Mouse (Mus musculus) liver, embryonic 14.5 days (tissue): ENCODE data around the gene Gm10959. TPM values are rescaled to one million over a fixed set of nuclear protein-coding genes. Genes with fewer than 3 reads are reported as not detected.

Experiments used
- ATAC-seq: fragments of 200-750 bp; cut with Nextera tagmentation; 2 replicates; pipeline ENCODE4 v1.8.0; 2017; ENCODE audit warnings: moderate number of reproducible peaks, mild to moderate bottlenecking, moderate library complexity; ENCODE audit not compliant: insufficient read depth
- DNase-seq, 3 experiments: peaks; one replicate each; pipeline ENCODE4 v3.0.0-alpha.2; 2012 to 2013; ENCODE audit warnings: low read depth in 3 of 3, low spot score in 3 of 3
- H3K27ac ChIP-seq: fragments of 300-500 bp; sonication (generic); 2 replicates; pipeline ENCODE4 v1.5.1; 2014; ENCODE audit warnings: moderate library complexity, mild to moderate bottlenecking, control low read depth, inconsistent platforms
- H3K27me3 ChIP-seq: fragments of 300-500 bp; sonication (generic); 2 replicates; pipeline ENCODE4 v1.6.1; 2014; ENCODE audit warnings: mild to moderate bottlenecking, low read length, moderate library complexity; ENCODE audit not compliant: control insufficient read depth, insufficient read depth
- H3K36me3 ChIP-seq: fragments of 300-500 bp; sonication (generic); replicated peaks from 2 replicates; pipeline ENCODE4 v1.6.1; 2014; ENCODE audit warnings: low read depth; ENCODE audit not compliant: control insufficient read depth, insufficient read depth
- H3K4me1 ChIP-seq, 2 experiments: fragments of 200-500 bp in 1 of 2; fragments of 300-500 bp in 1 of 2; sonication (generic) in 1 of 2; replicated peaks; 2 replicates each; pipeline ENCODE4 v1.6.1; 2012 to 2014; ENCODE audit warnings: antibody characterized with exemption in 1 of 2, inconsistent platforms in 1 of 2, low read length in 1 of 2; ENCODE audit not compliant: control insufficient read depth in 2 of 2, insufficient read depth in 2 of 2
- H3K4me2 ChIP-seq: fragments of 300-500 bp; sonication (generic); 2 replicates; pipeline ENCODE4 v1.6.1; 2014; ENCODE audit warnings: low read depth, mild to moderate bottlenecking, control low read depth, moderate library complexity
- H3K4me3 ChIP-seq, 2 experiments: fragments of 200-500 bp in 1 of 2; fragments of 300-500 bp in 1 of 2; sonication (generic) in 1 of 2; 2 replicates each; pipeline ENCODE4 v1.5.1; 2012 to 2014; ENCODE audit warnings: low read depth in 2 of 2, low read length in 2 of 2, mild to moderate bottlenecking in 2 of 2, control low read depth in 1 of 2, inconsistent platforms in 1 of 2, moderate library complexity in 1 of 2; ENCODE audit not compliant: insufficient read depth in 1 of 2
- H3K9ac ChIP-seq: fragments of 300-500 bp; sonication (generic); replicated peaks from 2 replicates; pipeline ENCODE4 v1.6.1; 2014; ENCODE audit warnings: mild to moderate bottlenecking, control low read depth, moderate library complexity
- H3K9me3 ChIP-seq: fragments of 300-500 bp; sonication (generic); 2 replicates; pipeline ENCODE4 v1.6.1; 2016; ENCODE audit warnings: low read length, mixed read lengths; ENCODE audit not compliant: control insufficient read depth
- CTCF ChIP-seq: IDR thresholded peaks from 2 replicates; pipeline ENCODE4 v1.5.1; 2016; ENCODE audit warnings: antibody characterized with exemption, low read depth, control low read depth
- EP300 ChIP-seq: IDR thresholded peaks from 2 replicates; pipeline ENCODE4 v1.6.1; 2016; ENCODE audit warnings: antibody characterized with exemption, low read depth
- WGBS: fragments of 180-500 bp; shearing (Covaris S2); extraction: QIAGEN DNeasy Blood & Tissue Kit; methylation state at CpG from one replicate; pipeline ENCODE4 v1.1.7; 2014; ENCODE audit not compliant: insufficient replicate concordance; 5-methylcytosine and 5-hydroxymethylcytosine counted together
- polyA plus RNA-seq, 2 experiments: library from polyadenylated mRNA; depleted of rRNA in 1 of 2; stranded (reverse) in 1 of 2; unstranded in 1 of 2; fragments of >200 nt; fragmentation: Nextera tagmentation in 1 of 2; extraction: Ambion mirVana in 1 of 2; gene quantifications; 2 replicates each; pipeline versions ENCODE4 v1.2.1 to v1.2.3; 2012 to 2014

The Gm10959 gene
- polyA plus RNA-seq, 2 experiments, result not detected

- no peak for DNase-seq
- WGBS, result 38% methylated on average over 2 of the region's 2 CpGs
- Histone ChIP-seq H3K4me2 (no peak overlapping the region), H3K27me3 (no peaks in the 10 kb centered on the region), H3K36me3 (no peaks in the 10 kb centered on the region), H3K4me1 (no peaks in the 10 kb centered on the region), H3K9me3 (no peaks in the 10 kb centered on the region), H3K27ac (no peak overlapping the region), H3K9ac (no peak overlapping the region), H3K4me3 (no peak overlapping the region)
- ATAC-seq, result no peak
- no peak for TF ChIP-seq EP300
- TF ChIP-seq CTCF, result no peak
Measured at GRCm38 (mm10) chr3:122876870-122877269, 42.3 kb downstream of the Gm10959 start.

DNA sequence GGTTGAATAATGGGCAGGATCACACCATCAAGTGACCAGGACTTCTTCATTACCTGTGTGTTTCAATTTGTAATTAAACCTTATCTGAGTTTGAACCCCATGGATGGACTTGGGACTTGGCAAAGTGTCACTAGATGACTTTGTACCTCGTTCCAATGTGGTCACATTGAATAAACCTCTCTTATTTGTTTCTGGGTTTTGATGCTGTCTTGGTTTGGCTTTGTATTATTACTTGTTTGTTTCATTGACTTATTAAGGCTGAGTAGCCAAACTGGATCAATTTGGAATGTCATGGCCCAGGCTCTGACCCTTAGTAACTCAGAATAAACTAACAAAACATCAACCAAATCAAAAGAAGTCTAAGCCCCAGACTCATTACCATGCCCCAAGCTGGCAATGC is 47.6 kb downstream of the Gm10959 start:
- WGBS, result 38% methylated on average over 1 of the region's 1 CpGs
- H3K36me3 ChIP-seq, result no peaks in the 10 kb centered on the region

DNA sequence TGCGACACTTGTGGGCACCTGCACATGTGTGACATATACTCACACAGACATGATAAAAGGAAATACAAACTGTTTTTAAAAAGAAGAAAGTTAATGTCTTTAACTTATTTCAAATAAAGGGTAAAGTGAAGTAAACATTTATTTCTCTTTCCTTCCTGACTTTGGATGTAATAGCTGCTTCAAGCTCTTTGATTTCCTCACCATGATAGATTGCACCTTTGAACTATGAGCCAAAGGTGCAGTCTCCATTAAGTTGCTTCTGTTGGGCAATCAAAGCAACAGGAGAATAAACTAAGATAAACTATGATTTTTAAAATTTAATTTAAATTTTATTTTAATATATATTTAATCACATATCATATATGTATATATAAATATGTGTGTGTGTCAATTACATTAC is 50.9 kb downstream of the Gm10959 start:
- 79% methylated on average over 1 of the region's 1 CpGs for WGBS
- H3K4me2 ChIP-seq, result no peak overlapping the region
- no peak for TF ChIP-seq CTCF
- TF ChIP-seq EP300, result no peak
- DNase-seq (no peak), ATAC-seq (no peak)
- H3K36me3 ChIP-seq, result no peaks in the 10 kb centered on the region
- no peaks in the 10 kb centered on the region for H3K27me3 ChIP-seq
- H3K4me3 ChIP-seq, result no peak overlapping the region
- H3K9ac ChIP-seq, result no peak overlapping the region
- H3K9me3 ChIP-seq, result no peaks in the 10 kb centered on the region
- H3K4me1 ChIP-seq, result no peaks in the 10 kb centered on the region
- no peak overlapping the region for H3K27ac ChIP-seq

More for the DNA sequence above, 47.6 kb downstream of the Gm10959 start:
- Histone ChIP-seq H3K4me3 (no peak overlapping the region), H3K4me1 (no peaks in the 10 kb centered on the region), H3K27me3 (no peaks in the 10 kb centered on the region), H3K9ac (no peak overlapping the region), H3K9me3 (no peaks in the 10 kb centered on the region), H3K4me2 (no peak overlapping the region), H3K27ac (no peak overlapping the region)
- ATAC-seq (no peak), DNase-seq (no peak)
- TF ChIP-seq EP300 (no peak), CTCF (no peak)

DNA sequence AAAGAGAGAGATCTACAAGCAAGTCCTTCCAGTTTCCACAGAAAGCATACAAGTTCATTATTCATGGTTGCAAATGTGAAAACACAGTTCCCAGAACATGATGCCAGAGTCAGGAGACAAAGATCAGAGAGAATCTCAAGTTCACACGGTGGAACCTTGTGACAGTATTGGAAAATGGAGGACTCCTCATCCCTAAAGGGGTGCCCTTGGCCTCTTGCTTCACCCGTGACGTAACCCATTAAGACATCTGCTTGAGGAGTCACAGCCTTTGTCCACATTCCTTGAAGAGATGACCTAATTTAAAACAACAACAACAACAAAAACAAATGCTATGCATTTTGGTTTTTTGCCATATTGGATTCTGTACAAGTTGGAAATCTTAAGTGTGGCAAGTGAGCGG is 54.1 kb downstream of the Gm10959 start:
- no peak for ATAC-seq
- 53% methylated on average over 4 of the region's 4 CpGs for WGBS
- no peak for DNase-seq
- Histone ChIP-seq H3K9ac (no peak overlapping the region), H3K4me3 (no peak overlapping the region), H3K36me3 (no peaks in the 10 kb centered on the region), H3K4me2 (no peak overlapping the region), H3K27ac (no peak overlapping the region), H3K4me1 (no peaks in the 10 kb centered on the region), H3K9me3 (no peaks in the 10 kb centered on the region), H3K27me3 (no peaks in the 10 kb centered on the region)
- no peak for TF ChIP-seq CTCF
- TF ChIP-seq EP300, result no peak

Other genes starting within 250 kb of the Gm10959 start
- 1.1 and 1.5 TPM in 2 replicates for gene Pde5a, start 190.4 kb downstream of the Gm10959 start, polyA plus RNA-seq (2012; rRNA removed)
- gene Pde5a, start 190.4 kb downstream of the Gm10959 start, polyA plus RNA-seq (2014; fragmentation: Nextera tagmentation; extraction: Ambion mirVana), result 1.0 and 1.8 TPM in 2 replicates
- gene Fabp2, start 24.3 kb downstream of the Gm10959 start, polyA plus RNA-seq (2012; rRNA removed), result 3.8 and 7.5 TPM in 2 replicates
- 13.6 and 14.1 TPM in 2 replicates for gene Fabp2, start 24.3 kb downstream of the Gm10959 start, polyA plus RNA-seq (2014; fragmentation: Nextera tagmentation; extraction: Ambion mirVana)
- gene 1810037I17Rik, start 4.8 kb upstream of the Gm10959 start, polyA plus RNA-seq (2012; rRNA removed), result 37.6 and 50.6 TPM in 2 replicates
- gene 1810037I17Rik, start 4.8 kb upstream of the Gm10959 start, polyA plus RNA-seq (2014; fragmentation: Nextera tagmentation; extraction: Ambion mirVana), result 110 and 111 TPM in 2 replicates
- 0.45 and 0.78 TPM in 2 replicates for gene Usp53, start 65.2 kb upstream of the Gm10959 start, polyA plus RNA-seq (2012; rRNA removed)
- gene Usp53, start 65.2 kb upstream of the Gm10959 start, polyA plus RNA-seq (2014; fragmentation: Nextera tagmentation; extraction: Ambion mirVana), result 1.6 TPM in 2 replicates
- not detected in 2 replicates for gene Myoz2, start 115.7 kb upstream of the Gm10959 start, polyA plus RNA-seq (2012; rRNA removed)
- gene Myoz2, start 115.7 kb upstream of the Gm10959 start, polyA plus RNA-seq (2014; fragmentation: Nextera tagmentation; extraction: Ambion mirVana), result not detected in 2 replicates